Mouse (Mus musculus): ENCODE measurements at regions not wholly inside any gene's neighbourhood (a gene's known extent, or its start where the extent isn't known, plus 50 kb on each side); places are given as distances from the start of the nearest gene placed in this dataset.

DNA sequence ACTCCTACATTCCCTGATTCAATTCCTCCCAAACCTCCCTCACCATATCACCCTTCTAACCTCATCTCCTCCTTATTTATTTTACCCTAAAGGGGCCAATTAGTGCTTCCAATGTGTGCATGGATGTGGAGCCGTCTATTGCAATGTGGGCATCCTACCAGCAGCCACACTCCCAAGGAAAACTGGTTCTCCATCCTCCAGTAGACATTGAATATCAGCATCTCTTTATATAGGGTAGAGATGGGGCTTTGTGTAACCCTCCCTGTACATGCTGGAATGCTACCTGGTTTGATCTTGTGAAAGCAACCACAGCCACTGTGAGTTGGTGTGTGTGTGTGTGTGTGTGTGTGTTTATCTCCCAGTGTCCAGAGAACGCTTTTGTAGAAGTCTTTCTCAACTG, 126.5 kb downstream of the Fam124b start:
- Histone ChIP-seq H3K4me1 (ENCODE audit: insufficient read depth, low read depth, low read length) (no peaks in the 10 kb centered on the region), H3K4me3 (ENCODE audit: low read depth, low read length) (no peak overlapping the region), H3K27me3 (ENCODE audit: insufficient read depth, low read length) (no peaks in the 10 kb centered on the region), H3K9me3 (replicated peaks) (no peaks in the 10 kb centered on the region), H3K36me3 (replicated peaks) (no peaks in the 10 kb centered on the region)
- no peak for TF ChIP-seq GATA2 (IDR thresholded peaks at IDR 0.05; ENCODE audit: borderline replicate concordance, low read depth, low read length)
- TF ChIP-seq GATA1 (IDR thresholded peaks at IDR 0.05; ENCODE audit: borderline replicate concordance, low read length), result no peak
- TF ChIP-seq TAL1 (conservative IDR thresholded peaks at IDR 0.05; ENCODE audit: low read depth, low read length), result no peak
- TF ChIP-seq CTCF (IDR thresholded peaks at IDR 0.05; ENCODE audit: low read depth, low read length), result no peak
- no peak for TF ChIP-seq POLR2AphosphoS5 (IDR thresholded peaks at IDR 0.05; ENCODE audit: insufficient replicate concordance, low read depth, low read length)
- no peak for DNase-seq (ENCODE audit: low spot score)
- ATAC-seq (ENCODE audit: extremely low read depth, insufficient number of reproducible peaks, low FRiP score, poor library complexity, severe bottlenecking), result no peak

DNA sequence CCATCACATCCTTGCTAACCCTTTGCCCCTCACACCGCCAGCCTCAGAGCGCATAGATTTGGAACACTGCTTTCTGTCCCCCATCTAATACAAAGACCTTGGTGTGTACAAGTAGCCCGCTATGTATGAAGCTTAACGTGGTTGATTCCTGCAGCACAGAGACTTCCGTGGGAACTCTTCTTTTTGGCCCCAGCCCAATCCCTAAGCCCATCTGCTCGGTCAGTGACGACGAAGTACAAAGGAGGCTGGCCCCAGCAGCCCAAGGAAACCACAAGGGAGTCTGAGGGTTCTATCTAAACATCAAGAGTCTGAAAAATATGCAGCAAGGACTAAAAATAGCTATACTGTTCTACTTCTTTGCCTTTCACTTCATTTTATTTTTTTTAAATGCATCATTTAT, 126.9 kb downstream of the Fam124b start:
- H3K9me3 ChIP-seq (replicated peaks), result no peaks in the 10 kb centered on the region
- H3K4me1 ChIP-seq (ENCODE audit: insufficient read depth, low read depth, low read length), result no peaks in the 10 kb centered on the region
- no peak for TF ChIP-seq POLR2AphosphoS5 (IDR thresholded peaks at IDR 0.05; ENCODE audit: insufficient replicate concordance, low read depth, low read length)
- TF ChIP-seq GATA1 (IDR thresholded peaks at IDR 0.05; ENCODE audit: borderline replicate concordance, low read length), result no peak
- TF ChIP-seq GATA2 (IDR thresholded peaks at IDR 0.05; ENCODE audit: borderline replicate concordance, low read depth, low read length), result no peak
- TF ChIP-seq TAL1 (conservative IDR thresholded peaks at IDR 0.05; ENCODE audit: low read depth, low read length), result no peak
- no peak for TF ChIP-seq CTCF (IDR thresholded peaks at IDR 0.05; ENCODE audit: low read depth, low read length)
- H3K27me3 ChIP-seq (ENCODE audit: insufficient read depth, low read length), result no peaks in the 10 kb centered on the region
- ATAC-seq (ENCODE audit: extremely low read depth, insufficient number of reproducible peaks, low FRiP score, poor library complexity, severe bottlenecking) (no peak), DNase-seq (ENCODE audit: low spot score) (no peak)
- H3K4me3 ChIP-seq (ENCODE audit: low read depth, low read length), result no peak overlapping the region
- H3K36me3 ChIP-seq (replicated peaks), result no peaks in the 10 kb centered on the region

DNA sequence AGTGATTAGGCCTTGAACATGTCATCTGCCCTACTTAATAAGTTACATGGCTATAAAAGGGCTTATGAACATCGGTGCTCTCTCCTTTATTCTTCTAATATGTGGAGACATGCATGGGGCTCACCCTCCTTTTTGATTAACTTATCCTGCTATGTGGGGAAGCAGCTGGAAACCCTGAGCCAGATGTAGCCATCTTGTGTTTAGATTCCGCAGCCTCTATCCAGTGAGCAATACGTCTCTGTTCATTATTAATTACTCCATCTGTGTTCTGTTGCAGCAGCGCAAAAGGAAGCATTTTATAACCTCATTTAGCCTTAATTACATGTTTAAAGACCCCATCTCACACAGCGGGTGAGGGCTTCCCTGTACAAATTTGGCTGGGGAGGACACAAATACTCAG, 129.6 kb downstream of the Fam124b start:
- no peak for ATAC-seq (ENCODE audit: extremely low read depth, insufficient number of reproducible peaks, low FRiP score, poor library complexity, severe bottlenecking)

DNA sequence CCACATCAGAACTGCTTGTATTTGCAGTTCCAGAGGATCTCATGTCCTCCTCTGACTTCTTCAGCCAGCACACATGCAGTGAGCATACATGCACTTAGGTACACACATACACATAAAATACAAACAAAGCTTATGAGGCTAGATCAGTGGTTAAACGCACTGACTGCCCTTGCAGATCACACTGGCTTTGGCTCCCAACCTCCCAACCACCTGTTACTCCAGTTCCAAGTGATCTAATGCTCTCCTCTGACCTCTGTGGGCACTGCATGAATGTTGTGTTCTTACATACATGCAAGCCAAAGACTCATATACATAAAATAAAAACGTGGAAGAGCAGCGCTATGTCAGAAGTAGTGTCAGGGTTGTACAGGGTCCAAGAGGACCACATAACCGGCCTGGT, 141.9 kb downstream of the Fam124b start:
- no peaks in the 10 kb centered on the region for H3K36me3 ChIP-seq (replicated peaks)
- no peak overlapping the region for H3K4me3 ChIP-seq (ENCODE audit: low read depth, low read length)
- TF ChIP-seq GATA2 (IDR thresholded peaks at IDR 0.05; ENCODE audit: borderline replicate concordance, low read depth, low read length) (no peak), CTCF (IDR thresholded peaks at IDR 0.05; ENCODE audit: low read depth, low read length) (no peak)
- no peaks in the 10 kb centered on the region for H3K9me3 ChIP-seq (replicated peaks)
- no peak for DNase-seq (ENCODE audit: low spot score)
- no peaks in the 10 kb centered on the region for H3K27me3 ChIP-seq (ENCODE audit: insufficient read depth, low read length)
- no peaks in the 10 kb centered on the region for H3K4me1 ChIP-seq (ENCODE audit: insufficient read depth, low read depth, low read length)
- no peak for ATAC-seq (ENCODE audit: extremely low read depth, insufficient number of reproducible peaks, low FRiP score, poor library complexity, severe bottlenecking)

More for the DNA sequence above, 129.6 kb downstream of the Fam124b start:
- DNase-seq (ENCODE audit: low spot score), result no peak
- Histone ChIP-seq H3K9me3 (replicated peaks) (no peaks in the 10 kb centered on the region), H3K27me3 (ENCODE audit: insufficient read depth, low read length) (no peaks in the 10 kb centered on the region), H3K4me1 (ENCODE audit: insufficient read depth, low read depth, low read length) (no peaks in the 10 kb centered on the region), H3K4me3 (ENCODE audit: low read depth, low read length) (no peak overlapping the region), H3K36me3 (replicated peaks) (no peaks in the 10 kb centered on the region)
- TF ChIP-seq CTCF (IDR thresholded peaks at IDR 0.05; ENCODE audit: low read depth, low read length) (no peak), TAL1 (conservative IDR thresholded peaks at IDR 0.05; ENCODE audit: low read depth, low read length) (no peak), GATA1 (IDR thresholded peaks at IDR 0.05; ENCODE audit: borderline replicate concordance, low read length) (no peak), GATA2 (IDR thresholded peaks at IDR 0.05; ENCODE audit: borderline replicate concordance, low read depth, low read length) (no peak), POLR2AphosphoS5 (IDR thresholded peaks at IDR 0.05; ENCODE audit: insufficient replicate concordance, low read depth, low read length) (no peak)

DNA sequence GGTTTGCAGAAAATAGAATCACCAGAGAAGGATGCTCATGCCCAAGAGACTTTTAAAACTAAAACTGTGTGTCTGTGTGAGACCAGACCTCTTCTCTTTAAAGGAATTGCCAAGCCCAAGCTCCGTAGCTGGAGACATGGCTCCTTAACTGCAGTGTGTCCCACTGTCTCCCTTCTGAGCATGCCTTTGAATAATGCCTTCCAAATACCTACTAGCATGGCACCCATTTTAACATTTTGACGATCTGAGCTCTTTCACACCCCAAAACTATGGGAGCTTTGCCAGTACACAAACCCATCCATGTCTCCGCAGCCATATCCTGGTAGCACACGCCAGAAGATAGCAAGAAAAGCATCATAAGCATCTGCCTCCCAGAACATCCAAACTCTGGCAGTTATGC, 143.9 kb downstream of the Fam124b start:
- H3K4me1 ChIP-seq (ENCODE audit: insufficient read depth, low read depth, low read length), result no peaks in the 10 kb centered on the region
- no peak for TF ChIP-seq CTCF (IDR thresholded peaks at IDR 0.05; ENCODE audit: low read depth, low read length)
- no peak for TF ChIP-seq TAL1 (conservative IDR thresholded peaks at IDR 0.05; ENCODE audit: low read depth, low read length)
- no peak for TF ChIP-seq GATA1 (IDR thresholded peaks at IDR 0.05; ENCODE audit: borderline replicate concordance, low read length)
- no peak for TF ChIP-seq POLR2AphosphoS5 (IDR thresholded peaks at IDR 0.05; ENCODE audit: insufficient replicate concordance, low read depth, low read length)
- no peaks in the 10 kb centered on the region for H3K9me3 ChIP-seq (replicated peaks)
- DNase-seq (ENCODE audit: low spot score) (no peak), ATAC-seq (ENCODE audit: extremely low read depth, insufficient number of reproducible peaks, low FRiP score, poor library complexity, severe bottlenecking) (no peak)
- H3K36me3 ChIP-seq (replicated peaks), result no peaks in the 10 kb centered on the region
- H3K4me3 ChIP-seq (ENCODE audit: low read depth, low read length), result no peak overlapping the region
- no peaks in the 10 kb centered on the region for H3K27me3 ChIP-seq (ENCODE audit: insufficient read depth, low read length)

DNA sequence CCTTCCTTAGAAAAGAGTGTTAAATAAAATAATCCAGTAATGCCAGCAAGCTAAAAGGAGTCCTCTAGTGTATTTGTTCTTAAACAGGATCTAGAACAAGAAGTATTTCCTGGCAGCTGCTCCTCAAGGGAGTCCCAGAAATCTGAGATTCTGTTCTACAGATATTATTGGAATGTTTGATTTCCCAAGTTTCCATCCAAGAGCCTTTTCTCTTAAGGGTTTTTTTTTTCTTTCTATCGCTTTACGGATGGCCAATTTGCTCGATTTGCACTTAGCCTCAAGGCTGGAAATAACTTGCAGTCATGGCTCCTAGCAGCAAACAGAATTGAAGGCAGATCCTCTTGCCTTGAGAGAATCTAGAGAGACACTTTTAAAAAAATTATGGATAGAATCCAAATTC, 144.3 kb downstream of the Fam124b start:
- DNase-seq (ENCODE audit: low spot score) (no peak), ATAC-seq (ENCODE audit: extremely low read depth, insufficient number of reproducible peaks, low FRiP score, poor library complexity, severe bottlenecking) (no peak)
- no peaks in the 10 kb centered on the region for H3K27me3 ChIP-seq (ENCODE audit: insufficient read depth, low read length)
- no peaks in the 10 kb centered on the region for H3K4me1 ChIP-seq (ENCODE audit: insufficient read depth, low read depth, low read length)
- no peak overlapping the region for H3K4me3 ChIP-seq (ENCODE audit: low read depth, low read length)
- no peaks in the 10 kb centered on the region for H3K36me3 ChIP-seq (replicated peaks)
- TF ChIP-seq TAL1 (conservative IDR thresholded peaks at IDR 0.05; ENCODE audit: low read depth, low read length) (no peak), GATA2 (IDR thresholded peaks at IDR 0.05; ENCODE audit: borderline replicate concordance, low read depth, low read length) (no peak), GATA1 (IDR thresholded peaks at IDR 0.05; ENCODE audit: borderline replicate concordance, low read length) (no peak), POLR2AphosphoS5 (IDR thresholded peaks at IDR 0.05; ENCODE audit: insufficient replicate concordance, low read depth, low read length) (no peak), CTCF (IDR thresholded peaks at IDR 0.05; ENCODE audit: low read depth, low read length) (no peak)
- no peaks in the 10 kb centered on the region for H3K9me3 ChIP-seq (replicated peaks)

DNA sequence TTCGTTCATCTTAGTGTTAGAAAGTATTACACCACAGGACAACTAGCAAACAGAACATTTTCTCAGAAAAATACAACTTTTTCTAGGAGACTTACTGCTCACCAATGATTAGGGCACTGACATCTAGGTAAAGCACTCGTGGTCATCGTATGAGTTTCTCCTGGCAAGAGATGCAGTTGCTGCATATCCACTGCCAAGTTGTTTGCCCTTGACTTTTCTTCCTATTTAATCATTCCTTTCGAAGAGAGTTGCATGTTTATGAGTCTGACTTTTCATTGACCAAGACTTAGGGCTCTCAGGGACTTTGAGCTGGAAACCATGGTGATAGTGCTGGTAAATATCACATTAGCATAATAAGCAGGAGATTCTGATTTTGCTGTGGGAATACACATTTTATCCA, 149.1 kb downstream of the Fam124b start:
- DNase-seq (ENCODE audit: low spot score), result no peak
- TF ChIP-seq CTCF (IDR thresholded peaks at IDR 0.05; ENCODE audit: low read depth, low read length) (no peak), POLR2AphosphoS5 (IDR thresholded peaks at IDR 0.05; ENCODE audit: insufficient replicate concordance, low read depth, low read length) (no peak), GATA1 (IDR thresholded peaks at IDR 0.05; ENCODE audit: borderline replicate concordance, low read length) (no peak), TAL1 (conservative IDR thresholded peaks at IDR 0.05; ENCODE audit: low read depth, low read length) (no peak), GATA2 (IDR thresholded peaks at IDR 0.05; ENCODE audit: borderline replicate concordance, low read depth, low read length) (no peak)
- no peaks in the 10 kb centered on the region for H3K9me3 ChIP-seq (replicated peaks)
- no peak overlapping the region for H3K4me3 ChIP-seq (ENCODE audit: low read depth, low read length)
- H3K36me3 ChIP-seq (replicated peaks), result no peaks in the 10 kb centered on the region
- no peaks in the 10 kb centered on the region for H3K4me1 ChIP-seq (ENCODE audit: insufficient read depth, low read depth, low read length)
- ATAC-seq (ENCODE audit: extremely low read depth, insufficient number of reproducible peaks, low FRiP score, poor library complexity, severe bottlenecking), result no peak
- no peaks in the 10 kb centered on the region for H3K27me3 ChIP-seq (ENCODE audit: insufficient read depth, low read length)
